Mouse (Mus musculus): ENCODE data around the gene Hilpda.

DNA sequence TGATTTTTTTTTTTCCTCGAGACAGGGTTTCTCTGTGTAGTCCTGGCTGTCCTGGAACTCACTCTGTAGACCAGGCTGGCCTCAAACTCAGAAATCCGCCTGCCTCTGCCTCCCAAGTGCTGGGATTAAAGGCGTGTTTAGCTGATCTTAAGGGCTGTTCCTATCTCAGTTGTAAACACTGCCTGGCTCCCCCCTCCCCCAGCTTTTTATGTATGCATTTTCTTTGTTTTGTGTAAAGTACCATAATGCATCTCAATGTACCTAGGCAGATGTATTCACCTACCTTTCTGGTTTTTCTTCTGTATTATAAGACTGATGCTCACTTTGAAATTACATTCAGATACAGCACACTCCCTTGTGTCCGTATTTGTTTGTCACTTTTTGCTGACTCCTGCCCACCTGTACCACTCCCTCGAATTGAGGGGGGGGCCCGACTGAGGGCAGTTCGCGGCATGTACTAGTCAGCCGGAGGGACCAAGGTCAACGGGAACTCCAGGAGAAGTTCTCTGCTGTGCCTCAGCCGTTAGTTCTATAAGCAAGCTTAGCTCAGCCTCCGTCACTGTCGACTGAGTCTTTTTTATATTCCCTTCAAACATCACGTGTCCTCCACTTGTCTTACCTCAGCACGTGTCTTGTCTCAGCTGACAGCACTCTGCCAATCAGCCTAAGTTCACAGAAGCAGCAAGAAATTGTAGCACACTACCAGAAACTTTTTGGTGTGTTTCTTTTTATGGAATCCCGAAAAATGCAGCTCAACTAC lies 36.7 kb downstream of the Hilpda start:
- no peak for TF ChIP-seq GATA1 (IDR thresholded peaks at IDR 0.05; ENCODE audit: low read length)
- TF ChIP-seq TAL1 (IDR thresholded peaks at IDR 0.05; ENCODE audit: low read length): no peak
